Mouse (Mus musculus) ES-E14 (cell line): ENCODE results near the gene Mchr1. TPM values are rescaled to one million over a fixed set of nuclear protein-coding genes. Genes with fewer than 3 reads are reported as not detected.
A peak's percentile ranks its signal among the peaks of the same experiment; 100 is the strongest.

Source experiments
- DNase-seq: peaks from one replicate; pipeline ENCODE4 v3.0.0-alpha.2; 2013; ENCODE audit warnings: low read depth, low spot score
- H3K27ac ChIP-seq: 2 replicates; pipeline ENCODE4 v1.5.1; 2012; ENCODE audit warnings: low read depth, mild to moderate bottlenecking, low read length, moderate library complexity, mixed read lengths; ENCODE audit not compliant: poor library complexity, insufficient read depth, severe bottlenecking
- H3K36me3 ChIP-seq: 2 replicates; pipeline ENCODE4 v1.6.1; 2012; ENCODE audit warnings: mild to moderate bottlenecking, low read length, moderate library complexity, mixed read lengths; ENCODE audit not compliant: control insufficient read depth, poor library complexity, insufficient read depth, severe bottlenecking
- H3K4me1 ChIP-seq, 2 experiments: fragments of 150-350 bp in 1 of 2; sonication (generic) in 1 of 2; 2 replicates each; pipeline ENCODE4 v1.6.1; 2012; ENCODE audit warnings: low read length in 2 of 2, mild to moderate bottlenecking in 1 of 2, mixed read lengths in 1 of 2; ENCODE audit not compliant: control insufficient read depth in 2 of 2, insufficient read depth in 2 of 2, poor library complexity in 1 of 2
- H3K4me3 ChIP-seq, 2 experiments: fragments of 150-350 bp in 1 of 2; sonication (generic) in 1 of 2; 2 replicates each; pipeline ENCODE4 v1.5.1; 2012; ENCODE audit warnings: low read length in 2 of 2, low read depth in 1 of 2, mild to moderate bottlenecking in 1 of 2, mixed read lengths in 1 of 2; ENCODE audit not compliant: insufficient read depth in 1 of 2, poor library complexity in 1 of 2, severe bottlenecking in 1 of 2
- H3K9ac ChIP-seq: 2 replicates; pipeline ENCODE4 v1.6.1; 2012; ENCODE audit warnings: low read depth, mild to moderate bottlenecking, low read length, mixed read lengths; ENCODE audit not compliant: poor library complexity, insufficient read depth, severe bottlenecking
- H3K9me3 ChIP-seq: fragments of 150-350 bp; sonication (generic); 2 replicates; pipeline ENCODE4 v1.6.1; 2012; ENCODE audit warnings: low read depth, mild to moderate bottlenecking, low read length; ENCODE audit not compliant: control insufficient read depth, insufficient read depth
- CHD2 ChIP-seq: IDR thresholded peaks from 2 replicates; pipeline ENCODE4 v1.6.1; 2014; ENCODE audit warnings: mild to moderate bottlenecking, low read depth, low read length, inconsistent platforms
- HCFC1 ChIP-seq: IDR thresholded peaks from 2 replicates; pipeline ENCODE4 v1.6.1; 2012; ENCODE audit warnings: low read length, inconsistent platforms, borderline replicate concordance; ENCODE audit not compliant: insufficient read depth
- MAFK ChIP-seq: IDR thresholded peaks from 2 replicates; pipeline ENCODE4 v1.6.1; 2014; ENCODE audit warnings: mild to moderate bottlenecking, low read depth, low read length, inconsistent platforms; ENCODE audit not compliant: insufficient read depth
- ZC3H11A ChIP-seq: IDR thresholded peaks from 2 replicates; pipeline ENCODE4 v1.6.1; 2012; ENCODE audit warnings: low read depth, mild to moderate bottlenecking, inconsistent platforms, low read length, borderline replicate concordance
- ZNF384 ChIP-seq: IDR thresholded peaks from 2 replicates; pipeline ENCODE4 v1.6.1; 2012; ENCODE audit warnings: low read depth, low read length, inconsistent platforms
- in situ Hi-C, 2 experiments: fragments of 600-800 bp; cut with MboI; formaldehyde crosslinking; loops; one replicate each; pipeline ENCODE4 v1.15.1; 2025; ENCODE audit warnings: low sequenced_read_pairs in 2 of 2, inconsistent platforms in 1 of 2; ENCODE audit not compliant: unreplicated experiment in 2 of 2
- total RNA-seq: library from RNA; depleted of rRNA; stranded (reverse); fragments of 300-350 nt; gene quantifications from 2 replicates; pipeline ENCODE4 v1.2.3, GENCODE M21; 2012

Gene Mchr1
- total RNA-seq, 1 experiment = 0.09 TPM

DNA sequence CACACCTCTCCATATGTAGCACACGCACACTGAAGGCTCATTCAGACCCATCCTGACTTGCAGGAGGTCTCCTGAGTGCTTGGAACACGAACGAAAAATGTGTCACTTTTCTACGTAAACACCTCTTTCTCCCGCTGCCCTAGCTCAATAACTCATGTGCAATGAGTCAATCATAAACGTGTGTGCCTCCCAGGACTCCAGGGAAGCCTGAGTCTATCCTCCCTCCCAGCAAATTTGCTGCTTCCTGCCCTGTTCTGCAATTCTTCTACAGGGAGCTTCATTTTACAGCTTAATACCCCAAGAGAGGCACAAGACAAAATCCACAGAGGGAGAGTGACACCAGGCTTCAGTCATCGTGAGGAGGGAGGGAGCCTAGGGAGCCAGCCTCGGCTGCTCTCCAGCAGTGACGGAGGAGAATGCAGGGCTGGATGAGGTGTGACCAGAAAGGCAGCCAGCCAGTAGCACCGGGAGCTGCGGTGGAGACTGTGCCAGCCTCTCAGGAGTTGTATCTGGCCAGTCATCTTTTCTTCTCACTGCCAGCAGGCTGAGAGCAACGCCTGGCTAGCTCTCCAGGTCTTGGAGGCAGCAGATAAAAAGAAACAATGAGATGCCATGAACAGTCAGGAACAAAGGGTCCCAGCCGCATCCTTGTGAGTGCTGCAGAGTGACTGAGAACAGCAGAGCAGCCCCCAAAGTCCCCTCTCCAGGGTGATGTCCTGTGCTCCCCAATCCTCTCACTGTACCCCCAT, 37.2 kb downstream of the Mchr1 start:
- Histone ChIP-seq H3K36me3 (no peaks in the 10 kb centered on the region), H3K9me3 (no peaks in the 10 kb centered on the region), H3K9ac (no peak overlapping the region), H3K4me1 (no peaks in the 10 kb centered on the region), H3K27ac (no peak overlapping the region), H3K4me3 (no peak overlapping the region)
- TF ChIP-seq HCFC1 = no peak
- TF ChIP-seq MAFK = no peak
- TF ChIP-seq ZC3H11A = no peak
- no peak for TF ChIP-seq CHD2
- TF ChIP-seq ZNF384 = no peak
- in situ Hi-C loops = no loop called here
- DNase-seq = no peak

DNA sequence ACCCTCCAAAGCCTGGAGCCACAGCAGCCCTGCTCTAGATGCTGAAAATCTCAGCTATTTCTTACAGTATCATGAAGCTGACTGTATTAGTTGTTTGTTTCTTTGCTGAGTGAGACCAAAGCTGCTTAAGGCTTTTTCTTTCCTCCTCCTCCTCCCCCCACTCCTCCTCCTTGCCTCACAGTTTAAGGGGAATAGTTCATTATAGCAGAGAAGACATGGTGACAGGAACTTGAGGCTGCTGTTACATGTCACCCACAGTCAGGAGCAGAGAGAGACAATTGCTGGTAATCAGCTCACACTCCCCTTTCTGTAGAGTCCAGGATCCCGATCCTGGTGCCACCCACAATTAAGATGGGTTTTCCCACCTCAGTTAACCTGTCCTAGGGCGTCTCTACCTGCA, 38.1 kb downstream of the Mchr1 start:
- H3K4me3 ChIP-seq = no peak overlapping the region
- DNase-seq = no peak
- H3K9ac ChIP-seq = no peak overlapping the region
- no peaks in the 10 kb centered on the region for H3K9me3 ChIP-seq
- H3K4me1 ChIP-seq = 0 out of 4 replicates have a peak, but pooled peaks cover 0 to 3% of the 10 kb centered on the region in 2 experiments
- in situ Hi-C loops = no loop called here
- TF ChIP-seq MAFK (no peak), ZC3H11A (no peak), HCFC1 (no peak), CHD2 (no peak), ZNF384 (0 out of 2 replicates have a peak, but pooled peaks have one; percentile 40)
- no peaks in the 10 kb centered on the region for H3K36me3 ChIP-seq
- H3K27ac ChIP-seq = no peak overlapping the region

DNA sequence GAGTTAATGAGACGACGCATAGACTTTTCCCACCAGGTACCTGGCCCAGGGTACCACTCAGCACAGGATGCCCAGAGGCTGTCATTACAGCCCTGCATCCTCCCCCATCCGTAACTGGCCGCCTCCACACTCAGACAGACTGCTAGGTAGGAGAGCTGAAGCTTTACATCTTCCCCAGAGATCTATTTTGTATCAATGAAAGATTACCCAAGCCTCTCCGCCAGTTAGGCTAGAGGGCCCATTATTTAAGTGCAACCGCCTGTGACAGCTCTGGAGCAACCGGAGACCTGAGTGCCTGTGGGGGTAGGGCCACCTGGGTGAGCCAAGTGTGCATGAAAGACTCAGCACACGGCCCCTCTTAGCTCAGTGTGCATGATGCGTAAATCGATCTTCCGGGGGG, 42.6 kb downstream of the Mchr1 start:
- in situ Hi-C loops = no loop called here
- TF ChIP-seq CHD2 (no peak), MAFK (no peak), ZNF384 (no peak), HCFC1 (no peak), ZC3H11A (no peak)
- H3K4me3 ChIP-seq = no peak overlapping the region
- DNase-seq = no peak
- no peaks in the 10 kb centered on the region for H3K36me3 ChIP-seq
- H3K4me1 ChIP-seq = 0 out of 4 replicates have a peak, but pooled peaks cover 2 to 4% of the 10 kb centered on the region in 2 experiments
- H3K27ac ChIP-seq = no peak overlapping the region
- no peaks in the 10 kb centered on the region for H3K9me3 ChIP-seq
- no peak overlapping the region for H3K9ac ChIP-seq

DNA sequence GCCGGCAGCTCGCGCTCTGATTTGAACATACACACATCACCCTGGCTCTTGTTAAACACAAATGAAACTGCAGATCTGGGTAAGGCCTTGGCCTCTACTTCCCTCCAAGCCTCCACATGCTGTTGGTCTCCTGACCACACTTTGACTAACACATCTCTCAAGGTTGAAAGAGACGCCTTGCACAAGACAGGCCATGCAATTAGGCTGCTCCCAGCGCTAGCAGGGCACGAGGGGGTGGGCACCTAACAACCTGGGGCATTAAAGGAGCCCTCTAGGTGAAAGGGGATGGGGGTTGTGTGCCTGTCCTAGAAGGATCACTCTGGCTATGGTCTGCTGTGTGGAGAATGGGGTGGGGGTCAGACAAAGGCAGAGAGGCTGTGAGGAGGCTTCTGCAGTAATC, 43.4 kb downstream of the Mchr1 start:
- H3K9ac ChIP-seq = no peak overlapping the region
- H3K4me1 ChIP-seq = 0 out of 4 replicates have a peak, but pooled peaks cover 2 to 4% of the 10 kb centered on the region in 2 experiments
- no peak for DNase-seq
- no peaks in the 10 kb centered on the region for H3K9me3 ChIP-seq
- no peak overlapping the region for H3K4me3 ChIP-seq
- no peak overlapping the region for H3K27ac ChIP-seq
- H3K36me3 ChIP-seq = no peaks in the 10 kb centered on the region
- TF ChIP-seq ZC3H11A = no peak
- in situ Hi-C loops = no loop called here
